Mouse (Mus musculus): ENCODE results near the gene Retreg3. TPM values are rescaled to one million over a fixed set of nuclear protein-coding genes. Genes with fewer than 3 reads are reported as not detected.

The Retreg3 gene
- total RNA-seq, 2 experiments from 2014 or later = 55.0 to 56.6 TPM

GRCm38 (mm10) chr11:101060126-101060525 lies 59.6 kb downstream of the Retreg3 start:
- DNase-seq (ENCODE audit: low spot score in 2 of 2) = peak; percentile 65 to 71
- Histone ChIP-seq H3K27ac (peak overlapping the region; percentile 94), H3K4me3 (no peak overlapping the region)
- TF ChIP-seq CTCF (conservative IDR thresholded peaks at IDR 0.05) = no peak

GRCm38 (mm10) chr11:101059473-101059872 lies 60.2 kb downstream of the Retreg3 start:
- Histone ChIP-seq H3K4me3 (no peak overlapping the region), H3K27ac (peak overlapping the region; percentile 94)
- no peak for TF ChIP-seq CTCF (conservative IDR thresholded peaks at IDR 0.05)
- DNase-seq (ENCODE audit: low spot score in 2 of 2) = no peak

- no peak for TF ChIP-seq CTCF (conservative IDR thresholded peaks at IDR 0.05)
- no peak overlapping the region for H3K4me3 ChIP-seq
- DNase-seq (ENCODE audit: low spot score in 2 of 2) = no peak
- peak overlapping the region; percentile 88 for H3K27ac ChIP-seq
Measured at GRCm38 (mm10) chr11:101058726-101059125, 61.0 kb downstream of the Retreg3 start.

GRCm38 (mm10) chr11:101057860-101058259 lies 61.8 kb downstream of the Retreg3 start:
- DNase-seq (ENCODE audit: low spot score in 2 of 2) = peak; percentile 79 to 89
- TF ChIP-seq CTCF (conservative IDR thresholded peaks at IDR 0.05) = peak; percentile 92
- H3K4me3 ChIP-seq = no peak overlapping the region
- peak overlapping the region; percentile 88 for H3K27ac ChIP-seq

- no peak overlapping the region for H3K4me3 ChIP-seq
- TF ChIP-seq CTCF (conservative IDR thresholded peaks at IDR 0.05) = no peak
- no peak for DNase-seq (ENCODE audit: low spot score in 2 of 2)
- H3K27ac ChIP-seq = peak overlapping the region; percentile 88
Measured at GRCm38 (mm10) chr11:101056885-101057284, 62.8 kb downstream of the Retreg3 start.

- no peak for TF ChIP-seq CTCF (conservative IDR thresholded peaks at IDR 0.05)
- Histone ChIP-seq H3K27ac (peak overlapping the region; percentile 88; the same call in 1 of the 2 replicates), H3K4me3 (no peak overlapping the region)
- DNase-seq (ENCODE audit: low spot score in 2 of 2) = no peak
Measured at GRCm38 (mm10) chr11:101055418-101055817, 64.3 kb downstream of the Retreg3 start.

GRCm38 (mm10) chr11:101053974-101054373 lies 65.7 kb downstream of the Retreg3 start:
- Histone ChIP-seq H3K4me3 (no peak overlapping the region), H3K27ac (peak overlapping the region; percentile 88; the same call in 1 of the 2 replicates)
- peak; percentile 71 for TF ChIP-seq CTCF (conservative IDR thresholded peaks at IDR 0.05)
- DNase-seq (ENCODE audit: low spot score in 2 of 2) = no peak

GRCm38 (mm10) chr11:101052751-101053473 lies 66.8 kb downstream of the Retreg3 start:
- Histone ChIP-seq H3K27ac (peak overlapping the region; percentile 84), H3K4me3 (no peak overlapping the region)
- DNase-seq (ENCODE audit: low spot score in 2 of 2) = no peak
- TF ChIP-seq CTCF (conservative IDR thresholded peaks at IDR 0.05) = no peak

GRCm38 (mm10) chr11:101051617-101052016 lies 68.1 kb downstream of the Retreg3 start:
- TF ChIP-seq CTCF (conservative IDR thresholded peaks at IDR 0.05) = no peak
- Histone ChIP-seq H3K27ac (peak overlapping the region; percentile 84), H3K4me3 (no peak overlapping the region)
- DNase-seq (ENCODE audit: low spot score in 2 of 2) = no peak

GRCm38 (mm10) chr11:101051051-101051493 lies 68.6 kb downstream of the Retreg3 start:
- Histone ChIP-seq H3K27ac (peak overlapping the region; percentile 84), H3K4me3 (no peak overlapping the region)
- TF ChIP-seq CTCF (conservative IDR thresholded peaks at IDR 0.05) = no peak
- peak in 1 of 2 experiments; percentile 60 for DNase-seq (ENCODE audit: low spot score in 2 of 2)

- DNase-seq (ENCODE audit: low spot score in 2 of 2) = peak in 1 of 2 experiments; percentile 66
- 0 out of 2 replicates have a peak, but pooled peaks have one; percentile 10 for TF ChIP-seq CTCF (conservative IDR thresholded peaks at IDR 0.05)
- H3K27ac ChIP-seq = peak overlapping the region; percentile 84
- no peak overlapping the region for H3K4me3 ChIP-seq
Measured at GRCm38 (mm10) chr11:101050359-101050758, 69.3 kb downstream of the Retreg3 start.

- H3K4me3 ChIP-seq = no peak overlapping the region
- peak overlapping the region; percentile 84; the same call in 1 of the 2 replicates for H3K27ac ChIP-seq
- no peak for DNase-seq (ENCODE audit: low spot score in 2 of 2)
- no peak for TF ChIP-seq CTCF (conservative IDR thresholded peaks at IDR 0.05)
Measured at GRCm38 (mm10) chr11:101047502-101047901, 72.2 kb downstream of the Retreg3 start.

GRCm38 (mm10) chr11:101046440-101046839 lies 73.3 kb downstream of the Retreg3 start:
- TF ChIP-seq CTCF (conservative IDR thresholded peaks at IDR 0.05) = no peak
- Histone ChIP-seq H3K27ac (peak overlapping the region; percentile 84), H3K4me3 (no peak overlapping the region)
- DNase-seq (ENCODE audit: low spot score in 2 of 2) = no peak

Small RNA genes within 50 kb of the gene (microRNA-seq; reads per million reads assigned to microRNA genes)
- 0 reads per million in 2 experiments for gene Gm27626

Other genes starting within 250 kb of the Retreg3 start
- gene Stat3, start 180.4 kb downstream of the Retreg3 start, total RNA-seq (2021) = 10 to 100 TPM; 39.5 to 42.3 TPM
- 10 to 100 TPM; 14.3 to 16.3 TPM for gene Cavin1, start 149.0 kb downstream of the Retreg3 start, total RNA-seq (2021)
- gene Atp6v0a1, start 110.4 kb downstream of the Retreg3 start, total RNA-seq (2021) = 100 to 1,000 TPM; 457 to 476 TPM
- 1 to 10 TPM; 8.7 to 9.6 TPM for gene Naglu, start 49.9 kb downstream of the Retreg3 start, total RNA-seq (2021)
- gene Hsd17b1, start 41.5 kb downstream of the Retreg3 start, total RNA-seq (2021) = under 1 TPM; 0.71 to 0.92 TPM
- 10 to 100 TPM; 24.9 to 25.8 TPM for gene Coasy, start 37.3 kb downstream of the Retreg3 start, total RNA-seq (2021)
- gene Mlx, start 32.6 kb downstream of the Retreg3 start, total RNA-seq (2021) = 10 to 100 TPM; 40.0 to 41.1 TPM
- gene Psmc3ip, start 24.5 kb downstream of the Retreg3 start, total RNA-seq (2021) = 1 to 10 TPM; 4.4 to 4.7 TPM
- 10 to 100 TPM; 41.7 to 42.6 TPM for gene Tubg1, start within 50 bp of the Retreg3 start, total RNA-seq (2021)
- gene Tubg2, start 36.0 kb upstream of the Retreg3 start, total RNA-seq (2021) = 10 to 100 TPM; 40.2 to 44.5 TPM
- gene Cntnap1, start 50.6 kb upstream of the Retreg3 start, total RNA-seq (2021) = 100 to 1,000 TPM; 169 to 171 TPM
- 10 to 100 TPM; 14.5 to 15.4 TPM for gene Plekhh3, start 51.5 kb upstream of the Retreg3 start, total RNA-seq (2021)
- not detected for gene Ccr10, start 55.5 kb upstream of the Retreg3 start, total RNA-seq (2021)
- 10 to 100 TPM; 73.6 to 81.8 TPM for gene Ezh1, start 106.6 kb upstream of the Retreg3 start, total RNA-seq (2021)
- 10 to 100 TPM; 62.2 to 68.0 TPM for gene Ramp2, start 126.1 kb upstream of the Retreg3 start, total RNA-seq (2021)
- 10 to 100 TPM; 68.8 to 69.4 TPM for gene Vps25, start 133.8 kb upstream of the Retreg3 start, total RNA-seq (2021)
- 10 to 100 TPM; 11.3 to 11.4 TPM for gene Wnk4, start 140.7 kb upstream of the Retreg3 start, total RNA-seq (2021)
- gene Cntd1, start 159.1 kb upstream of the Retreg3 start, total RNA-seq (2021) = under 1 TPM; 0.29 to 0.56 TPM
- gene Coa3, start 159.2 kb upstream of the Retreg3 start, total RNA-seq (2021) = 100 to 1,000 TPM in 1 of 2 experiments, 10 to 100 TPM in 1; 95.5 to 108 TPM
- 100 to 1,000 TPM; 219 to 223 TPM for gene Becn1, start 182.4 kb upstream of the Retreg3 start, total RNA-seq (2021)
- 100 to 1,000 TPM; 121 TPM for gene Psme3, start 196.3 kb upstream of the Retreg3 start, total RNA-seq (2021)
- gene Aoc2, start 205.2 kb upstream of the Retreg3 start, total RNA-seq (2021) = 1 to 10 TPM; 6.8 to 7.5 TPM
- gene Aoc3, start 210.7 kb upstream of the Retreg3 start, total RNA-seq (2021) = under 1 TPM; 0.64 to 0.74 TPM
- not detected for gene G6pc, start 247.7 kb upstream of the Retreg3 start, total RNA-seq (2021)

All from layer of hippocampus, adult 2 months (tissue).